Mouse (Mus musculus) small intestine, adult 2 months (tissue): ENCODE data around the gene Nipsnap3a.

Experiments
- CTCF ChIP-seq: fragments of 200-500 bp; IDR thresholded peaks from 2 replicates; pipeline ENCODE4 v1.5.1; 2012; ENCODE audit warnings: low read depth, mild to moderate bottlenecking, control low read depth, inconsistent platforms, low read length, moderate library complexity, mixed read lengths; ENCODE audit not compliant: insufficient replicate concordance, insufficient read length; ENCODE audit errors: extremely low read depth
- POLR2A ChIP-seq: fragments of 200-500 bp; IDR thresholded peaks from 2 replicates; pipeline ENCODE4 v1.6.1; 2012; ENCODE audit warnings: low read depth, mild to moderate bottlenecking, control low read depth, inconsistent platforms, low read length, moderate library complexity

DNA sequence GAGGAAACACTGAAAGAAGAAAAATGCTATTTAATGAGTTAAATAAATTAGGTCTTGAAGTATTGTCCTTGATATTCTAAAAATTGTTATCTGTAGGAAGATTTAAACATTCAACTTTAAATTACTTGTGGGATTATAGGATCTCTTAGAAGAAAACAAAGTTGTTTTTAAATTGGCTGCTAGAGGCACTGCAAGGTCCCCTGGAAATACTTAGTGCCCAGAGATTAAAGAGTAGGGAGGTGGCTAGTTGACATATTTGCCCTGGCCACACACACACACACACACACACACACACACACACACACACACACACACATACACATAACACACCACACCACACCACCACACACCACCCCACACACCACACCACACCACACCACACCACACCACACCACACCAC is 24.8 kb upstream of the Nipsnap3a start, which contains the start of gene Olfr270:
- no peak for TF ChIP-seq CTCF
- no peak for TF ChIP-seq POLR2A
